Mouse (Mus musculus): Measurements from ENCODE around the gene Ptpn6. TPM values are rescaled to one million over a fixed set of nuclear protein-coding genes. Genes with fewer than 3 reads are reported as not detected.

The Ptpn6 gene
- polyA plus RNA-seq, 2 experiments = 9.6 to 13.9 TPM

DNA sequence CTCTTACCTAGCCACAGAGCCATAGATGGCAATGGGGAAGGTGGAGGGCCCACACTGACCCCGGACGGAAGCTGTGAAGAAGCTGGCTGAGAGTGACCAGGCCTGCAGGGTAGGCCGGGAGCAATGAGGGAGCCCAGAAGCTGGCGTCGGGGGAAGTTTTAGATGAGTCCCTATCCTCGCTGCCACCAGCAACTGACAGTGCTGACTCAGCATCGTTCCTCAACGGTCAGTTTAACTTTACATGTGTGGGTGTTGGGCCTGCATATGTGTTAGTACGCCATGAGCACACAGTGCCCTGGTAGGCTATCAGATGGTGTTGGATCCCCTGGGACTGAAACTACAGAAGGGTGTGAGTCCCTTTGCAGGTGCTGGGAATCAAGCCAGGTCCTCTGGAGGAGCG, 14.0 kb downstream of the Ptpn6 start:
- no peak overlapping the region for H3K4me2 ChIP-seq (replicated peaks; ENCODE audit: low read depth, low read length, severe bottlenecking)
- H3K36me3 ChIP-seq (ENCODE audit: control insufficient read depth, insufficient read depth, low read length) = no peaks in the 10 kb centered on the region
- H3K4me3 ChIP-seq (replicated peaks; ENCODE audit: low read length) = no peak overlapping the region
- H3K27me3 ChIP-seq (ENCODE audit: control insufficient read depth, insufficient read depth, low read length) = no peaks in the 10 kb centered on the region
- no peak overlapping the region for H3K27ac ChIP-seq (replicated peaks; ENCODE audit: low read depth, low read length)
- no peak for TF ChIP-seq POLR2A (IDR thresholded peaks at IDR 0.05; ENCODE audit: borderline replicate concordance, extremely low read depth, insufficient read depth, insufficient read length)
- H3K9me3 ChIP-seq (ENCODE audit: control insufficient read depth, low read length) = no peaks in the 10 kb centered on the region
- 82% methylated on average over 10 of the region's 10 CpGs for WGBS
- ATAC-seq (ENCODE audit: low FRiP score, low read depth) (no peak), DNase-seq (ENCODE audit: low spot score) (no peak)
- H3K9ac ChIP-seq (ENCODE audit: low read depth, low read length, severe bottlenecking) = no peak overlapping the region
- no peaks in the 10 kb centered on the region for H3K4me1 ChIP-seq (ENCODE audit: control insufficient read depth, insufficient read depth, low read length)

DNA sequence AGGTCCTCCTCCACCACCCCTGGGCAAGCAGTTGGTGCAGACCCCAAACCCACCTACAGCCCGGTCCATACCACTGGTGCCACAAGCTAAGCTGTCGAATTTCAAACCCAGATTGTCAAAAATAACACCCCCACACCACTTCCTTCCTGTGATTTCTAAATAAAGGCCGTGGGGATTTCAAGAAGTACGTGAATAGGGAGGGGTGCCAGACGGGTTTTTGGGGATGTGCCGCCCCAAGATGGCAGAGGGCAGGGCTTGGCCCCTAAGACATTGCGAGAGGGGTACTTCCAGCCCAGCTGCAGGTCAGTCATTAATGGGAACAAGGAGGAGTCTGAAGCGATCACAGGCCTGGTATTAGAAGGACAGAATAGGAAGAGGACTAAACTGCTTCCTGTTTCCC, 15.0 kb downstream of the Ptpn6 start:
- H3K36me3 ChIP-seq (ENCODE audit: control insufficient read depth, insufficient read depth, low read length) = no peaks in the 10 kb centered on the region
- WGBS = 74% methylated on average over 8 of the region's 8 CpGs
- H3K9ac ChIP-seq (ENCODE audit: low read depth, low read length, severe bottlenecking) = no peak overlapping the region
- H3K4me3 ChIP-seq (replicated peaks; ENCODE audit: low read length) = no peak overlapping the region
- ATAC-seq (ENCODE audit: low FRiP score, low read depth) (no peak), DNase-seq (ENCODE audit: low spot score) (no peak)
- H3K27me3 ChIP-seq (ENCODE audit: control insufficient read depth, insufficient read depth, low read length) = no peaks in the 10 kb centered on the region
- H3K4me2 ChIP-seq (replicated peaks; ENCODE audit: low read depth, low read length, severe bottlenecking) = no peak overlapping the region
- no peak for TF ChIP-seq POLR2A (IDR thresholded peaks at IDR 0.05; ENCODE audit: borderline replicate concordance, extremely low read depth, insufficient read depth, insufficient read length)
- H3K9me3 ChIP-seq (ENCODE audit: control insufficient read depth, low read length) = no peaks in the 10 kb centered on the region
- H3K27ac ChIP-seq (replicated peaks; ENCODE audit: low read depth, low read length) = no peak overlapping the region
- no peaks in the 10 kb centered on the region for H3K4me1 ChIP-seq (ENCODE audit: control insufficient read depth, insufficient read depth, low read length)

DNA sequence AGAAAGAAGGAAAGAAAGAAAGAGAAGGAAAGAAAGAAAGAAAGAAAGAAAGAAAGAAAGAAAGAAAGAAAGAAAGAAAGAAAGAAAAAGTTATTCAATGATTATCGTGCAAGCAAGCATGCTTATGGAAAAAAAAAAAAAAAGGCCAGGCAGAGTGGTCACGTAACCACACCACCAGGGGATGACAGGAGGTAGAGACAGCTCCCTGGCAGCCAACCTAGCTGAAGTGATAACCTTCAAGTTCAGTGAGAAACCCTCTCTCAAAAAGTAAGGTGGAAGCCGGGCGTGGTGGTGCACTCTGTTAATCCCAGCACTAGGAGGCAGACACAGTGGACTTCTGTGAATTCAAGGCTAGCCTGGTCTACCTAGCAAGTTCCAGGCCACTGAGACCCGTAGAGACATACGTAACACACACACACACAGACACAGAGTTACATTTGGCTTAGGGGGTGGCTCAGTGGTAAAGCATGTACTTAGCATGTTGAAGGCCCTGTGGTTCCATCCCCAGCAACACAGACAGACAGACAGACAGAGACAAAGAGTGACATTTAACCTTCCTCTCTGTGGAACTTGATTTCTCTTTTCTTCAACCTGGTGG, 15.5 kb downstream of the Ptpn6 start:
- Histone ChIP-seq H3K9ac (ENCODE audit: low read depth, low read length, severe bottlenecking) (no peak overlapping the region), H3K4me2 (replicated peaks; ENCODE audit: low read depth, low read length, severe bottlenecking) (no peak overlapping the region), H3K4me3 (replicated peaks; ENCODE audit: low read length) (no peak overlapping the region), H3K9me3 (ENCODE audit: control insufficient read depth, low read length) (no peaks in the 10 kb centered on the region), H3K27me3 (ENCODE audit: control insufficient read depth, insufficient read depth, low read length) (no peaks in the 10 kb centered on the region), H3K36me3 (ENCODE audit: control insufficient read depth, insufficient read depth, low read length) (no peaks in the 10 kb centered on the region), H3K4me1 (ENCODE audit: control insufficient read depth, insufficient read depth, low read length) (no peaks in the 10 kb centered on the region), H3K27ac (replicated peaks; ENCODE audit: low read depth, low read length) (no peak overlapping the region)
- DNase-seq (ENCODE audit: low spot score) = no peak
- WGBS = 85% methylated on average over 6 of the region's 6 CpGs
- no peak for ATAC-seq (ENCODE audit: low FRiP score, low read depth)
- TF ChIP-seq POLR2A (IDR thresholded peaks at IDR 0.05; ENCODE audit: borderline replicate concordance, extremely low read depth, insufficient read depth, insufficient read length) = no peak

DNA sequence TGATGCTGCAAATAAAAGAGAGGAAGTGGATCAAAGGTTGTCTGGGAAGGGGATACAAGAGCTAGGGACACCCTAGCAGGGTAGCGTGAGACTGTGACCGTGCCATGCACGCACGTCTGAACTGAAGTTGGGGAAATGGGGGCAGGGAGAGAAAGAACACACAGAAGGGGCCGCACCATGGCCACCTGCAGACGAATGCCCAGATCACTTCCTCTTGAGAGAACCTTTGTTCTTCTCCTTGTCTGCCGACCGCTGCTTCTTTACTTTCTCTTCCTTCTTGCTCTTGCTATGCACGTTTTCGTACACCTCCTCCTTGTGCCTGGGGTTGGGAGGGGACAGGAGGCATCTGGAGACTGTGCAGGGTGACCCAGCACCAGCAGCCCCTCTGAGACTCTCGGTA, 17.6 kb downstream of the Ptpn6 start:
- Histone ChIP-seq H3K4me3 (replicated peaks; ENCODE audit: low read length) (no peak overlapping the region), H3K27me3 (ENCODE audit: control insufficient read depth, insufficient read depth, low read length) (no peaks in the 10 kb centered on the region), H3K4me2 (replicated peaks; ENCODE audit: low read depth, low read length, severe bottlenecking) (no peak overlapping the region), H3K9me3 (ENCODE audit: control insufficient read depth, low read length) (no peaks in the 10 kb centered on the region), H3K4me1 (ENCODE audit: control insufficient read depth, insufficient read depth, low read length) (no peaks in the 10 kb centered on the region), H3K36me3 (ENCODE audit: control insufficient read depth, insufficient read depth, low read length) (peaks cover 18% of the 10 kb centered on the region), H3K27ac (replicated peaks; ENCODE audit: low read depth, low read length) (no peak overlapping the region), H3K9ac (ENCODE audit: low read depth, low read length, severe bottlenecking) (no peak overlapping the region)
- TF ChIP-seq POLR2A (IDR thresholded peaks at IDR 0.05; ENCODE audit: borderline replicate concordance, extremely low read depth, insufficient read depth, insufficient read length) = no peak
- WGBS = 60% methylated on average over 11 of the region's 11 CpGs
- ATAC-seq (ENCODE audit: low FRiP score, low read depth) (no peak), DNase-seq (ENCODE audit: low spot score) (no peak)

DNA sequence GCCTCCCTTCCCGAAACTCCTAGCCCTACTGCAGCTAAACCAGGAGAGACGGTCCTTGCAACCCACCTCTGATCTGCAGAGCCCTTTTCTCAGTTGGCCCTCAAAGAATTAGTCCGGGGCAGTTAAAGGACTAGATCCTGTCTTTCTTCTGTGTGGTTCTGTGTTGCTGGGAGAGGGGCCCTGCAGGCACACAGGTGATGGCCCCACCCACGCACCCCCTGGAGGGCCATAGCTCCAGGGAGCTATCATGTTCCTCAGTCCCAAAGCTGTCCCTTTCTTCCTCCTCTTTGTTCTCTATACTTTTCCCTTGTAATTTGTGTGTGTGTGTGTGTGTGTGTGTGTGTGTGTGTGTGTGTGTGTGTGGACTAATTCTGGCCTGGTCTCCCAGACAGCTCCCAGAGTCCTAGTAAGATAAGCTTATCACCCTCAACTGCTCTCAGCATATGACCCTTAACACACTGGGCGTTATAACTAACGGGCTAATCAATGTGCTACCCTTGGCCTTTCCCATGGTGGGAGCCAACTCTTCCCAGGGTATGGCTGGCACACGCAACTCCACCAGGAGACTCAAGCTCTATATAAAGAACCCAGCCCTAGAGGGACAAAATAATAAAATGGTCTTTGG, 19.0 kb downstream of the Ptpn6 start:
- ATAC-seq (ENCODE audit: low FRiP score, low read depth) = no peak
- WGBS = 68% methylated on average over 6 of the region's 7 CpGs
- H3K9ac ChIP-seq (ENCODE audit: low read depth, low read length, severe bottlenecking) = no peak overlapping the region
- no peaks in the 10 kb centered on the region for H3K9me3 ChIP-seq (ENCODE audit: control insufficient read depth, low read length)
- H3K4me1 ChIP-seq (ENCODE audit: control insufficient read depth, insufficient read depth, low read length) = no peaks in the 10 kb centered on the region
- no peak overlapping the region for H3K27ac ChIP-seq (replicated peaks; ENCODE audit: low read depth, low read length)
- peak overlapping the region; percentile 6; the same call in 1 of the 2 replicates for H3K4me2 ChIP-seq (replicated peaks; ENCODE audit: low read depth, low read length, severe bottlenecking)
- H3K36me3 ChIP-seq (ENCODE audit: control insufficient read depth, insufficient read depth, low read length) = peaks cover 33% of the 10 kb centered on the region
- H3K27me3 ChIP-seq (ENCODE audit: control insufficient read depth, insufficient read depth, low read length) = no peaks in the 10 kb centered on the region
- no peak for DNase-seq (ENCODE audit: low spot score)
- no peak for TF ChIP-seq POLR2A (IDR thresholded peaks at IDR 0.05; ENCODE audit: borderline replicate concordance, extremely low read depth, insufficient read depth, insufficient read length)
- H3K4me3 ChIP-seq (replicated peaks; ENCODE audit: low read length) = peak overlapping the region; percentile 22; the same call in 1 of the 2 replicates
